Mouse (Mus musculus) stomach, postnatal 0 days (tissue): ENCODE measurements at regions not wholly inside any gene's neighbourhood (a gene's known extent, or its start where the extent isn't known, plus 50 kb on each side); places are given as distances from the start of the nearest gene placed in this dataset.

Experiments used
- ATAC-seq: fragments of 200-750 bp; cut with Nextera tagmentation; 2 replicates; pipeline ENCODE4 v1.8.0; 2017; ENCODE audit not compliant: low FRiP score, low TSS enrichment
- DNase-seq: peaks from one replicate; pipeline ENCODE4 v3.0.0-alpha.2; 2016; ENCODE audit warnings: low spot score
- H3K27ac ChIP-seq: fragments of 300-500 bp; sonication (generic); replicated peaks from 2 replicates; pipeline ENCODE4 v1.5.1; 2014; ENCODE audit warnings: mild to moderate bottlenecking, control low read depth
- H3K27me3 ChIP-seq: fragments of 300-500 bp; sonication (generic); 2 replicates; pipeline ENCODE4 v1.6.1; 2014; ENCODE audit warnings: low read length; ENCODE audit not compliant: control insufficient read depth, insufficient read depth
- H3K36me3 ChIP-seq: fragments of 300-500 bp; sonication (generic); 2 replicates; pipeline ENCODE4 v1.6.1; 2014; ENCODE audit warnings: low read length, mixed read lengths; ENCODE audit not compliant: control insufficient read depth, insufficient read depth
- H3K4me1 ChIP-seq: fragments of 300-500 bp; sonication (generic); replicated peaks from 2 replicates; pipeline ENCODE4 v1.6.1; 2014; ENCODE audit warnings: antibody characterized with exemption; ENCODE audit not compliant: control insufficient read depth, insufficient read depth
- H3K4me2 ChIP-seq: fragments of 300-500 bp; sonication (generic); replicated peaks from 2 replicates; pipeline ENCODE4 v1.6.1; 2014; ENCODE audit warnings: low read depth, mild to moderate bottlenecking, control low read depth, moderate library complexity
- H3K4me3 ChIP-seq: fragments of 300-500 bp; sonication (generic); 2 replicates; pipeline ENCODE4 v1.5.1; 2014; ENCODE audit warnings: low read depth, low read length, control low read depth
- H3K9ac ChIP-seq: fragments of 300-500 bp; sonication (generic); 2 replicates; pipeline ENCODE4 v1.6.1; 2014; ENCODE audit warnings: mild to moderate bottlenecking, low read length, control low read depth, mixed read lengths
- H3K9me3 ChIP-seq: fragments of 300-500 bp; sonication (generic); 2 replicates; pipeline ENCODE4 v1.6.1; 2016; ENCODE audit warnings: low read length; ENCODE audit not compliant: control insufficient read depth
- CTCF ChIP-seq: IDR thresholded peaks from 2 replicates; pipeline ENCODE4 v1.5.1; 2016; ENCODE audit warnings: antibody characterized with exemption, low read depth, mild to moderate bottlenecking, moderate library complexity
- EP300 ChIP-seq: optimal IDR thresholded peaks from 2 replicates; pipeline ENCODE3; 2016; ENCODE audit warnings: antibody characterized with exemption
- WGBS: fragments of 180-500 bp; shearing (Covaris S2); extraction: QIAGEN DNeasy Blood & Tissue Kit; methylation state at CpG from one replicate; pipeline ENCODE4 v1.1.7; 2014; 5-methylcytosine and 5-hydroxymethylcytosine counted together

DNA sequence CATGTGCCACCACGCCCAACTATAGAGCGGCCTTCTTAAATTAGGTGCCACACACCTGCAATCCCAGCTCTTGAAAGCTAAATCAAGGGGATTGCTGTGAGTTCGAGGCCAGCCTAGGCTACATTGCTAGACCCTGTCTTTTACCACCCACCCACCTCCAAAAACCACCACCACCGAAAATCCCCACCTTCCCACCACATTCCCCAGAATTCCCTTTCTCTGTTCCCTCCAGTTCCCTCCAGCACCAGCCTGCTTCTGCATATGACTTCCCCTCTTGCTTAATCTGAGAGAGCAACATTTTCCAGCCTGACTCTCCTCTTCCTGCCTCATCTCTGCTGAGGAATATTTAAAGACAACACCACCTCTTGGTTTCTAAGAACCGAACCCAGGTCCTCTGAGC lies 58.5 kb upstream of the Agps start:
- Histone ChIP-seq H3K9ac (no peak overlapping the region), H3K27ac (peak overlapping the region; percentile 88), H3K4me1 (peaks cover 5% of the 10 kb centered on the region; the same call in 1 of the 2 replicates), H3K4me3 (no peak overlapping the region), H3K4me2 (no peak overlapping the region), H3K27me3 (no peaks in the 10 kb centered on the region), H3K9me3 (no peaks in the 10 kb centered on the region), H3K36me3 (no peaks in the 10 kb centered on the region)
- WGBS: 81% methylated on average over 5 of the region's 5 CpGs
- DNase-seq: no peak
- TF ChIP-seq EP300: no peak
- no peak for ATAC-seq

- WGBS: 33% methylated on average over 11 of the region's 11 CpGs
- Histone ChIP-seq H3K27ac (peak overlapping the region; percentile 93), H3K9me3 (no peaks in the 10 kb centered on the region), H3K27me3 (no peaks in the 10 kb centered on the region), H3K4me1 (peaks cover 5% of the 10 kb centered on the region; the same call in 1 of the 2 replicates), H3K4me2 (no peak overlapping the region), H3K9ac (no peak overlapping the region), H3K36me3 (no peaks in the 10 kb centered on the region), H3K4me3 (no peak overlapping the region)
- peak; percentile 89 for DNase-seq
- TF ChIP-seq EP300 (no peak), CTCF (no peak)
- peak; percentile 90 for ATAC-seq
These were observed 59.6 kb upstream of the Agps start for GRCm38 (mm10) chr2:75772251-75772956.

- Histone ChIP-seq H3K27me3 (no peaks in the 10 kb centered on the region), H3K4me1 (0 out of 2 replicates have a peak, but pooled peaks cover 3% of the 10 kb centered on the region), H3K36me3 (no peaks in the 10 kb centered on the region), H3K27ac (peak overlapping the region; percentile 63), H3K4me2 (no peak overlapping the region), H3K4me3 (no peak overlapping the region), H3K9ac (no peak overlapping the region), H3K9me3 (no peaks in the 10 kb centered on the region)
- no peak for DNase-seq
- 79% methylated on average over 1 of the region's 1 CpGs for WGBS
- TF ChIP-seq CTCF (no peak), EP300 (no peak)
- ATAC-seq: no peak
These were observed 61.3 kb upstream of the Agps start for GRCm38 (mm10) chr2:75770633-75771032.

- ATAC-seq: no peak
- Histone ChIP-seq H3K36me3 (no peaks in the 10 kb centered on the region), H3K4me2 (no peak overlapping the region), H3K27ac (peak overlapping the region; percentile 83), H3K9ac (no peak overlapping the region), H3K9me3 (no peaks in the 10 kb centered on the region), H3K27me3 (no peaks in the 10 kb centered on the region), H3K4me3 (no peak overlapping the region), H3K4me1 (peaks cover 5% of the 10 kb centered on the region; the same call in 1 of the 2 replicates)
- TF ChIP-seq EP300: no peak
- DNase-seq: no peak
- WGBS: 50% methylated on average over 5 of the region's 5 CpGs
These were observed 63.2 kb upstream of the Agps start for GRCm38 (mm10) chr2:75768559-75769304.

DNA sequence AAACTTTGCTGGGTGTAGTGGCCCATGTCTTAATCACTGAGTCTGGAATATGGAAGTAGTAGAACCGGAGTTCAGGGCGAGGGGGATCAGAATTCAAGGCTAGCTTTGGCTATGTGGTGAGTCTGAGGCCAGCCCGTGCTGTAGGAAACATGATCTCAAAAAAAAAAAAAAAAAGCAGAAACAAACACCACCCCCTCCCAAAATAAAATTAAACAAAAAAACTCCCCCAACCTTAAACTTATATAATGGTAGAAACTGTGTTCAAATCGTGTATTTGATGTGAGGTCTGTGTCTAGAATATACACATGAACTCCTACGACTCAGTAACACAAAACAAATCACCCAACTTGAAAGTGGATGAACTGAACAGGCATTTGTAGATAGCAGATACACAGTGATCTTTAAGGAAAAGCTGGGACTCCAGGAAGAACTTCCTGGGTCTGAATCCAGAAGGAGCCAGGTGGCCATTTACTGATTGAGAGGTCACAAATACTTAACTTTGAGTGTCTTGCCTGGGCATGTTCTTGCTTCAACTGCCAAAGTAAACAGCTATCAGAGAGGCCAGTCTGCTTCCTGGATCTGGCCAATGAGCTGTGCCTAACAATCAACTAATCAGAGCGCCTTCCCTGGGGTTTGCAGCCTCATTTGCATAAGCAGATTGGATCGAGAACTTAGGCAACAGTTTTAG lies 63.6 kb upstream of the Nfe2l2 start:
- no peaks in the 10 kb centered on the region for H3K27me3 ChIP-seq
- no peak overlapping the region for H3K4me3 ChIP-seq
- no peaks in the 10 kb centered on the region for H3K9me3 ChIP-seq
- H3K4me2 ChIP-seq: no peak overlapping the region
- no peak overlapping the region for H3K9ac ChIP-seq
- H3K27ac ChIP-seq: peak overlapping the region; percentile 83
- peak; percentile 74 for ATAC-seq
- H3K36me3 ChIP-seq: no peaks in the 10 kb centered on the region
- 40% methylated on average over 7 of the region's 7 CpGs for WGBS
- H3K4me1 ChIP-seq: peaks cover 8% of the 10 kb centered on the region; the same call in 1 of the 2 replicates
- DNase-seq: peak; percentile 77
- TF ChIP-seq CTCF (no peak), EP300 (peak; percentile 36)
